Mouse (Mus musculus) G1E (cell line): ENCODE data around the gene Wwp2.

Experiments used
- CTCF ChIP-seq: IDR thresholded peaks from 2 replicates; pipeline ENCODE4 v1.5.1; 2012; ENCODE audit warnings: low read depth, low read length, inconsistent platforms, mixed read lengths
- GATA1 ChIP-seq: IDR thresholded peaks from 2 replicates; pipeline ENCODE4 v1.6.1; 2012; ENCODE audit warnings: borderline replicate concordance, low read length, inconsistent platforms, mixed read lengths
- POLR2AphosphoS5 ChIP-seq: IDR thresholded peaks from 2 replicates; pipeline ENCODE4 v1.6.1; 2012; ENCODE audit warnings: low read depth, low read length, inconsistent platforms; ENCODE audit not compliant: insufficient replicate concordance
- TAL1 ChIP-seq: conservative IDR thresholded peaks from 2 replicates; pipeline ENCODE4 v1.6.1; 2012; ENCODE audit warnings: low read depth, low read length, inconsistent platforms, mixed read lengths

GRCm38 (mm10) chr8:107560820-107561536, 124.8 kb downstream of the Wwp2 start:
- TF ChIP-seq TAL1 (no peak), CTCF (no peak), GATA1 (no peak), POLR2AphosphoS5 (no peak)
